Mouse (Mus musculus): ENCODE results near the gene 4933402E13Rik.

Gene 4933402E13Rik

DNA sequence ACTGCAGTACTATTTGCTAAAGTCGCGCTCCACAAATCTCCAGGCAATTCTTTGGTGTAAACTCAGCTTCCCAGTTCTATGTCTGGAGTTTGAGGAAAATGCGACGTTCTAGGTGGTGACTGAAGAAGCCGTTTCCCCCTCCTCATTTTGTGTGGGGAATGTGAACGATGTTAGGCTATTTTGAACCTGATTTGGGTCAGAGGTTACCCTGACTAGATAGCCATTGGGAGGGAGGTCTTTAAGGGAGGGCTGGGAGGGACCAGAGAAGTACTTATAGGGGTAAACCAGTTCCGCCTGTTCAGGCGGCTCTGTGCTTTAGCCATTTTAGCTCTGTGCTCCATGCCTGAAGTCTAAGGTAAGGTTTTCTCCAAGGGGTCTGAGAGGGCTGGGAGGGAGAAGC is at the start of gene 4933402E13Rik:
Gene 4933402E13Rik (plus strand): TSS at position 301 of the 400 bp plus-strand sequence.
- DNase-seq (ENCODE audit: low spot score in 2 of 2) = no peak

Data from cerebellum, postnatal 4 days (tissue).